Mouse (Mus musculus): ENCODE data around the gene Ptprg. TPM values are rescaled to one million over a fixed set of nuclear protein-coding genes. Genes with fewer than 3 reads are reported as not detected.
"Not testable (repeated sequence)": the region's sequence is repeated elsewhere in the genome, so short reads cannot be mapped to it uniquely, and the experiment has no call there.

Ptprg gene
- polyA plus RNA-seq, 1 experiment from 2014 or later = 32.8 TPM

GRCm38 (mm10) chr14:12027247-12027646 is 473.9 kb downstream of the Ptprg start:
- H3K27me3 ChIP-seq = no peaks in the 10 kb centered on the region
- H3K4me3 ChIP-seq = no peak overlapping the region
- no peak overlapping the region for H3K9ac ChIP-seq
- no peak for ATAC-seq
- no peaks in the 10 kb centered on the region for H3K4me1 ChIP-seq
- no peaks in the 10 kb centered on the region for H3K36me3 ChIP-seq (ENCODE audit: poor library complexity, severe bottlenecking)
- H3K4me2 ChIP-seq = no peak overlapping the region
- no peaks in the 10 kb centered on the region for H3K9me3 ChIP-seq (replicated peaks)
- no peak overlapping the region for H3K27ac ChIP-seq
- WGBS = 83% methylated on average over 8 of the region's 8 CpGs

- no peak for ATAC-seq
- H3K9ac ChIP-seq = no peak overlapping the region
- H3K27me3 ChIP-seq = no peaks in the 10 kb centered on the region
- no peak overlapping the region for H3K4me2 ChIP-seq
- H3K9me3 ChIP-seq (replicated peaks) = no peaks in the 10 kb centered on the region
- H3K27ac ChIP-seq = no peak overlapping the region
- no peaks in the 10 kb centered on the region for H3K36me3 ChIP-seq (ENCODE audit: poor library complexity, severe bottlenecking)
- H3K4me3 ChIP-seq = no peak overlapping the region
- WGBS = 78% methylated on average over 2 of the region's 2 CpGs
- H3K4me1 ChIP-seq = no peaks in the 10 kb centered on the region
Observed at GRCm38 (mm10) chr14:12029926-12030325, 476.6 kb downstream of the Ptprg start.

GRCm38 (mm10) chr14:12036530-12037283 is 483.4 kb downstream of the Ptprg start:
- H3K36me3 ChIP-seq (ENCODE audit: poor library complexity, severe bottlenecking) = no peaks in the 10 kb centered on the region
- no peak overlapping the region for H3K9ac ChIP-seq
- ATAC-seq = no peak
- 94% methylated on average over 11 of the region's 11 CpGs for WGBS
- H3K4me1 ChIP-seq = no peaks in the 10 kb centered on the region
- H3K27ac ChIP-seq = no peak overlapping the region
- no peaks in the 10 kb centered on the region for H3K9me3 ChIP-seq (replicated peaks)
- no peak overlapping the region for H3K4me3 ChIP-seq
- H3K4me2 ChIP-seq = no peak overlapping the region
- H3K27me3 ChIP-seq = no peaks in the 10 kb centered on the region

GRCm38 (mm10) chr14:12039743-12040142 is 486.4 kb downstream of the Ptprg start:
- H3K36me3 ChIP-seq (ENCODE audit: poor library complexity, severe bottlenecking) = no peaks in the 10 kb centered on the region
- no peaks in the 10 kb centered on the region for H3K27me3 ChIP-seq
- no peaks in the 10 kb centered on the region for H3K9me3 ChIP-seq (replicated peaks)
- no peak for ATAC-seq
- no peak overlapping the region for H3K9ac ChIP-seq
- H3K4me2 ChIP-seq = no peak overlapping the region
- H3K4me3 ChIP-seq = no peak overlapping the region
- WGBS = 88% methylated on average over 3 of the region's 3 CpGs
- H3K27ac ChIP-seq = no peak overlapping the region
- H3K4me1 ChIP-seq = no peaks in the 10 kb centered on the region

GRCm38 (mm10) chr14:12041566-12041965 is 488.2 kb downstream of the Ptprg start:
- no peak overlapping the region for H3K4me2 ChIP-seq
- ATAC-seq = no peak
- WGBS = 92% methylated on average over 6 of the region's 6 CpGs
- H3K4me3 ChIP-seq = no peak overlapping the region
- no peak overlapping the region for H3K27ac ChIP-seq
- no peaks in the 10 kb centered on the region for H3K27me3 ChIP-seq
- no peaks in the 10 kb centered on the region for H3K4me1 ChIP-seq
- no peaks in the 10 kb centered on the region for H3K36me3 ChIP-seq (ENCODE audit: poor library complexity, severe bottlenecking)
- no peaks in the 10 kb centered on the region for H3K9me3 ChIP-seq (replicated peaks)
- H3K9ac ChIP-seq = no peak overlapping the region

GRCm38 (mm10) chr14:12046226-12046882 is 493.0 kb downstream of the Ptprg start:
- Histone ChIP-seq H3K9me3 (replicated peaks) (no peaks in the 10 kb centered on the region), H3K36me3 (ENCODE audit: poor library complexity, severe bottlenecking) (no peaks in the 10 kb centered on the region), H3K9ac (no peak overlapping the region), H3K4me3 (no peak overlapping the region), H3K27ac (no peak overlapping the region), H3K4me1 (no peaks in the 10 kb centered on the region), H3K4me2 (no peak overlapping the region), H3K27me3 (no peaks in the 10 kb centered on the region)
- ATAC-seq = no peak
- 96% methylated on average over 3 of the region's 3 CpGs for WGBS

- no peak overlapping the region for H3K27ac ChIP-seq
- H3K4me1 ChIP-seq = no peaks in the 10 kb centered on the region
- H3K4me2 ChIP-seq = no peak overlapping the region
- H3K9me3 ChIP-seq (replicated peaks) = no peaks in the 10 kb centered on the region
- no peak overlapping the region for H3K9ac ChIP-seq
- ATAC-seq = no peak
- H3K4me3 ChIP-seq = no peak overlapping the region
- no peaks in the 10 kb centered on the region for H3K27me3 ChIP-seq
- no peaks in the 10 kb centered on the region for H3K36me3 ChIP-seq (ENCODE audit: poor library complexity, severe bottlenecking)
- WGBS = 96% methylated on average over 4 of the region's 4 CpGs
Observed at GRCm38 (mm10) chr14:12047637-12048036, 494.3 kb downstream of the Ptprg start.

GRCm38 (mm10) chr14:12056912-12057524 is 503.7 kb downstream of the Ptprg start:
- H3K4me2 ChIP-seq = no peak overlapping the region
- H3K9ac ChIP-seq = no peak overlapping the region
- no peaks in the 10 kb centered on the region for H3K27me3 ChIP-seq
- H3K4me3 ChIP-seq = no peak overlapping the region
- H3K4me1 ChIP-seq = no peaks in the 10 kb centered on the region; the same call in 1 of the 2 replicates
- WGBS = 40% methylated on average over 5 of the region's 5 CpGs
- H3K36me3 ChIP-seq (ENCODE audit: poor library complexity, severe bottlenecking) = no peaks in the 10 kb centered on the region
- no peaks in the 10 kb centered on the region for H3K9me3 ChIP-seq (replicated peaks)
- no peak overlapping the region for H3K27ac ChIP-seq
- no peak for ATAC-seq

GRCm38 (mm10) chr14:12057856-12058255 is 504.5 kb downstream of the Ptprg start:
- no peak overlapping the region for H3K4me2 ChIP-seq
- no peaks in the 10 kb centered on the region for H3K9me3 ChIP-seq (replicated peaks)
- 71% methylated on average over 2 of the region's 2 CpGs for WGBS
- no peaks in the 10 kb centered on the region; the same call in 1 of the 2 replicates for H3K4me1 ChIP-seq
- no peak overlapping the region for H3K27ac ChIP-seq
- H3K9ac ChIP-seq = no peak overlapping the region
- no peak for ATAC-seq
- no peak overlapping the region for H3K4me3 ChIP-seq
- no peaks in the 10 kb centered on the region for H3K27me3 ChIP-seq
- no peaks in the 10 kb centered on the region for H3K36me3 ChIP-seq (ENCODE audit: poor library complexity, severe bottlenecking)

GRCm38 (mm10) chr14:12059149-12059548 is 505.8 kb downstream of the Ptprg start:
- Histone ChIP-seq H3K27ac (no peak overlapping the region), H3K9ac (no peak overlapping the region), H3K4me1 (no peaks in the 10 kb centered on the region; the same call in 1 of the 2 replicates), H3K36me3 (ENCODE audit: poor library complexity, severe bottlenecking) (no peaks in the 10 kb centered on the region), H3K4me3 (no peak overlapping the region), H3K27me3 (no peaks in the 10 kb centered on the region), H3K9me3 (replicated peaks) (no peaks in the 10 kb centered on the region), H3K4me2 (no peak overlapping the region)
- ATAC-seq = no peak
- WGBS = 92% methylated on average over 7 of the region's 7 CpGs

- not testable (repeated sequence) for H3K4me1 ChIP-seq; ATAC-seq; H3K4me3 ChIP-seq; H3K9ac ChIP-seq; H3K9me3 ChIP-seq (replicated peaks); H3K27me3 ChIP-seq; H3K4me2 ChIP-seq; H3K27ac ChIP-seq; H3K36me3 ChIP-seq (ENCODE audit: poor library complexity, severe bottlenecking)
- 82% methylated on average over 2 of the region's 2 CpGs for WGBS
Observed at GRCm38 (mm10) chr14:12061313-12061712, 508.0 kb downstream of the Ptprg start.

GRCm38 (mm10) chr14:12062628-12063360 is 509.5 kb downstream of the Ptprg start:
- 90% methylated on average over 7 of the region's 7 CpGs for WGBS
- no peaks in the 10 kb centered on the region for H3K27me3 ChIP-seq

More at GRCm38 (mm10) chr14:12062628-12063360, 509.5 kb downstream of the Ptprg start:
- Histone ChIP-seq H3K4me3 (no peak overlapping the region), H3K36me3 (ENCODE audit: poor library complexity, severe bottlenecking) (no peaks in the 10 kb centered on the region), H3K4me1 (no peaks in the 10 kb centered on the region; the same call in 1 of the 2 replicates), H3K4me2 (no peak overlapping the region), H3K27ac (no peak overlapping the region), H3K9ac (no peak overlapping the region), H3K9me3 (replicated peaks) (no peaks in the 10 kb centered on the region)
- no peak for ATAC-seq
